Mouse (Mus musculus): Measurements from ENCODE around the gene Pik3c2b.

DNA sequence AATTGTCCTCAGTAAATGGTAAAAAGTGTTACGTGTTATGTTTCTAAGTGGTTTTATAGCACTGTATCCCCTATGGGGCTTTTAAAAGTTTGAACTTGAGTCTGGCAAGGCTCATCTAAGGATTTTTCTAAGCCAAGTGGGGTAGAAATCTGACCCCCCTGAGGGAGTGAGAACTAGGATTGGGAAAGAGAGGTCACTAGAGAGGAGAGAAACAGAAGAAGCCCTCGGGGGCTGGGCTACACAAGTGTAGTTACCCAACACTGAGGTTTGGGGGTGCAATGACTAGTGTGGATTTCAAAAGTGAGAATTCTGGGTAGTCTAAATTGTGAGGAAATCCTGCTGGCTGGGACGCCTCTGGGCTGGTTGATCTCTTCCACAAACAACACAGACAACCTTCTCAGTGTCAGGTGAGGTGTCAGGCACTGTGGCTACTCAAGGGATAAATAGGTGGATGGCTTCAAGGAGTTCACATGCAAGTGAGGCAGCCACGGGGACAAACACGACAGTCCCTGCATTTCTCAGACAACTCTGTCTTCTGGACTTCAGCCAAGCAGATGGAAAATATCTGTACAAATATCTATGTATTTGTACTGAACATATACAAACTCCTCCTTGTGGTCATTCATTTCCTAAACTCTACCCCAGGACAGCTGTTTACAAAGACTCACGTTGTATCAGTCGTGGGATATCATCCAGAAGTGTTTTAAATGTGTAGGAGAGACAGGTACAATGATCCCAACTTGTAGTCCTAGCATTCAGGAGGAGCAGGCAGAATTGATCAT, 74.7 kb downstream of the Pik3c2b start:
- TF ChIP-seq CTCF (IDR thresholded peaks at IDR 0.05; ENCODE audit: borderline replicate concordance, extremely low read depth, insufficient read depth, insufficient read length) (no peak), POLR2A (IDR thresholded peaks at IDR 0.05; ENCODE audit: borderline replicate concordance, extremely low read depth, insufficient read depth, insufficient read length, poor library complexity, severe bottlenecking) (no peak)
